Mouse (Mus musculus): ENCODE data around the gene Brf1.

GRCm38 (mm10) chr12:113044916-113045677, 44.6 kb upstream of the Brf1 start:
- TF ChIP-seq POLR2A (IDR thresholded peaks at IDR 0.05; ENCODE audit: low read depth, low read length) (no peak), CTCF (IDR thresholded peaks at IDR 0.05; ENCODE audit: borderline replicate concordance, insufficient read depth, low read length) (no peak)
